19 mouse cellular contexts compared by ENCODE assay signal in the genomic region with DNA sequence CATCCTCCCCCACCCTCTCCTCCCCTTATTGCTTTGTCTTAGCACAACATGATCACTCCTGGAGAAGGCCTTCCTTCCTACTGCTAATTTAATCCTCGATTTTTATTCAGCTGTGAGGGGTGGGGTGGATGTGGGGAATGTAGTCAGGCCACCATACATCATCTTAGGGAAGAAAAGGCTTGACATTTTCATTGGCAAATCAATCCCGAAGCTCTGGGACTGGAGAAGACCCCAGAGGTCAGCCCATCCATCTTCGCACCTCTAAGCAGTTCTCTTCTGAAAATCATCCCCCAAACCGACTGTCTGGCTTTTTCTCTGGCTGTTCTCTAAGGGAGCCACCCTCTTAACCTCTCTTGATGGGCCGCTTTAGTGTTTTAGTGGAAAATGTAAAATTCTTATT. TPM values are rescaled to one million over a fixed set of nuclear protein-coding genes. Genes with fewer than 3 reads are reported as not detected.
DNase-seq lines count a peak whose midpoint lies in the region; ATAC-seq lines count a peak whose summit lies in the region.
"Had no signal": no experiment of that assay in that cellular context is flagged by ENCODE, and none has a peak within 500 bp of the region (broad histone marks: within the 10 kb centered on the region; RNA-seq: fewer than 3 reads in every experiment).

No protein-coding gene starts in this region.

- ATAC-seq in kidney, embryonic 14.5 days (ENCODE audit: low FRiP score, low TSS enrichment), result peak; percentile 77; the same call in 1 of the 2 replicates
- no peak for ATAC-seq in neural tube, embryonic 11.5 days (ENCODE audit: insufficient read depth, low FRiP score, low TSS enrichment)
- no peak for ATAC-seq in neural tube, embryonic 15.5 days (ENCODE audit: low FRiP score)
- ATAC-seq in hindbrain, embryonic 13.5 days (ENCODE audit: low FRiP score), result peak; percentile 54
- no peak for ATAC-seq in liver, embryonic 12.5 days
- ATAC-seq: forebrain, embryonic 15.5 days; intestine, postnatal 0 days; midbrain, embryonic 15.5 days had no signal

- H3K27ac ChIP-seq in kidney, embryonic 14.5 days (ENCODE audit: low read depth, low read length), result no peak overlapping the region
- peak overlapping the region; percentile 15 for H3K27ac ChIP-seq in neural tube, embryonic 11.5 days (ENCODE audit: low read depth, low read length)
- H3K27ac ChIP-seq in neural tube, embryonic 15.5 days (replicated peaks), result no peak overlapping the region
- H3K27ac ChIP-seq in hindbrain, embryonic 13.5 days, result peak overlapping the region; percentile 70
- H3K27ac ChIP-seq in liver, embryonic 12.5 days, result no peak overlapping the region
- H3K27ac ChIP-seq: forebrain, embryonic 15.5 days; limb, embryonic 10.5 days; midbrain, embryonic 15.5 days had no signal

- no peaks in the 10 kb centered on the region for H3K4me1 ChIP-seq in kidney, embryonic 14.5 days (ENCODE audit: control insufficient read depth, insufficient read depth, low read length)
- no peaks in the 10 kb centered on the region; the same call in 1 of the 2 replicates for H3K4me1 ChIP-seq in neural tube, embryonic 11.5 days (ENCODE audit: control insufficient read depth, insufficient read depth, low read length)
- no peaks in the 10 kb centered on the region for H3K4me1 ChIP-seq in neural tube, embryonic 15.5 days
- peaks cover 18% of the 10 kb centered on the region for H3K4me1 ChIP-seq in hindbrain, embryonic 13.5 days (replicated peaks)
- no peaks in the 10 kb centered on the region for H3K4me1 ChIP-seq in liver, embryonic 12.5 days
- H3K4me1 ChIP-seq: midbrain, embryonic 15.5 days had no signal

- H3K9ac ChIP-seq in kidney, embryonic 14.5 days (ENCODE audit: low read depth, low read length), result no peak overlapping the region
- no peak overlapping the region for H3K9ac ChIP-seq in neural tube, embryonic 11.5 days (ENCODE audit: low read length)
- H3K9ac ChIP-seq in neural tube, embryonic 15.5 days (replicated peaks), result no peak overlapping the region
- H3K9ac ChIP-seq in hindbrain, embryonic 13.5 days, result no peak overlapping the region
- no peak overlapping the region for H3K9ac ChIP-seq in liver, embryonic 12.5 days
- H3K9ac ChIP-seq: forebrain, embryonic 15.5 days; midbrain, embryonic 15.5 days had no signal

- H3K36me3 ChIP-seq in kidney, embryonic 14.5 days (ENCODE audit: control insufficient read depth, insufficient read depth, low read length), result no peaks in the 10 kb centered on the region
- H3K36me3 ChIP-seq in neural tube, embryonic 11.5 days (ENCODE audit: control insufficient read depth, insufficient read depth, low read length), result no peaks in the 10 kb centered on the region
- no peaks in the 10 kb centered on the region for H3K36me3 ChIP-seq in neural tube, embryonic 15.5 days
- no peaks in the 10 kb centered on the region for H3K36me3 ChIP-seq in hindbrain, embryonic 13.5 days
- no peaks in the 10 kb centered on the region for H3K36me3 ChIP-seq in liver, embryonic 12.5 days
- H3K36me3 ChIP-seq: forebrain, embryonic 15.5 days; limb, embryonic 10.5 days; midbrain, embryonic 15.5 days had no signal

- H3K4me3 ChIP-seq in kidney, embryonic 14.5 days (ENCODE audit: low read length), result no peak overlapping the region
- no peak overlapping the region for H3K4me3 ChIP-seq in neural tube, embryonic 11.5 days (ENCODE audit: low read depth, low read length)
- H3K4me3 ChIP-seq in neural tube, embryonic 15.5 days (replicated peaks), result no peak overlapping the region
- no peak overlapping the region for H3K4me3 ChIP-seq in hindbrain, embryonic 13.5 days
- H3K4me3 ChIP-seq in liver, embryonic 12.5 days, result no peak overlapping the region
- H3K4me3 ChIP-seq: forebrain, embryonic 15.5 days; limb, embryonic 10.5 days; midbrain, embryonic 15.5 days; myocyte had no signal

- no peaks in the 10 kb centered on the region for H3K9me3 ChIP-seq in kidney, embryonic 14.5 days (ENCODE audit: control insufficient read depth, low read length)
- no peaks in the 10 kb centered on the region for H3K9me3 ChIP-seq in neural tube, embryonic 11.5 days (ENCODE audit: control insufficient read depth, low read length)
- no peaks in the 10 kb centered on the region for H3K9me3 ChIP-seq in neural tube, embryonic 15.5 days (replicated peaks)
- no peaks in the 10 kb centered on the region for H3K9me3 ChIP-seq in hindbrain, embryonic 13.5 days
- no peaks in the 10 kb centered on the region for H3K9me3 ChIP-seq in liver, embryonic 12.5 days (replicated peaks)
- H3K9me3 ChIP-seq: forebrain, embryonic 15.5 days; limb, embryonic 10.5 days; midbrain, embryonic 15.5 days had no signal

- WGBS in kidney, embryonic 14.5 days, result 16% methylated on average over 5 of the region's 5 CpGs
- WGBS in neural tube, embryonic 11.5 days, result 33% methylated on average over 5 of the region's 5 CpGs
- 23% methylated on average over 5 of the region's 5 CpGs for WGBS in neural tube, embryonic 15.5 days
- 29% methylated on average over 5 of the region's 5 CpGs for WGBS in hindbrain, embryonic 13.5 days
- WGBS in liver, embryonic 12.5 days (ENCODE audit: insufficient replicate concordance), result 66% methylated on average over 5 of the region's 5 CpGs

- no peak overlapping the region for H3K4me2 ChIP-seq in kidney, embryonic 14.5 days (replicated peaks; ENCODE audit: low read depth, low read length)
- no peak overlapping the region for H3K4me2 ChIP-seq in neural tube, embryonic 11.5 days (ENCODE audit: low read depth)
- no peak overlapping the region for H3K4me2 ChIP-seq in neural tube, embryonic 15.5 days
- H3K4me2 ChIP-seq in hindbrain, embryonic 13.5 days, result no peak overlapping the region
- no peak overlapping the region for H3K4me2 ChIP-seq in liver, embryonic 12.5 days
- H3K4me2 ChIP-seq: forebrain, embryonic 15.5 days; midbrain, embryonic 15.5 days had no signal

- DNase-seq in kidney, adult 11 months, result no peak
- DNase-seq in neural tube, embryonic 11.5 days (ENCODE audit: low spot score), result peak; percentile 40
- DNase-seq in adrenal gland, adult 8-10 months, result no peak
- DNase-seq: cerebellum, adult 8-10 months; gastrocnemius, postnatal 14 days; layer of hippocampus, adult 9-11 months; lung, adult 18-20 months; lung, postnatal 14 days; right cerebral cortex, adult 18-20 months; thymus, postnatal 36 days had no signal

- no peaks in the 10 kb centered on the region; the same call in 1 of the 2 replicates for H3K27me3 ChIP-seq in kidney, embryonic 14.5 days (ENCODE audit: control insufficient read depth, insufficient read depth, low read length)
- H3K27me3 ChIP-seq in neural tube, embryonic 11.5 days (ENCODE audit: control insufficient read depth, insufficient read depth, low read length), result no peaks in the 10 kb centered on the region
- no peaks in the 10 kb centered on the region for H3K27me3 ChIP-seq in neural tube, embryonic 15.5 days (replicated peaks)
- no peaks in the 10 kb centered on the region for H3K27me3 ChIP-seq in hindbrain, embryonic 13.5 days
- no peaks in the 10 kb centered on the region for H3K27me3 ChIP-seq in liver, embryonic 12.5 days (replicated peaks)
- H3K27me3 ChIP-seq: forebrain, embryonic 15.5 days; midbrain, embryonic 15.5 days had no signal

RNA-seq across cellular contexts. Expression of a gene that starts 32.9 kb away (rescaled TPM):
- 30.0 and 45.7 TPM in 2 replicates for polyA plus RNA-seq in kidney, embryonic 14.5 days (2014; fragmentation: Nextera tagmentation; extraction: Ambion mirVana)
- polyA plus RNA-seq in neural tube, embryonic 11.5 days (2014; fragmentation: Nextera tagmentation; extraction: Ambion mirVana), result 64.9 and 65.6 TPM in 2 replicates
- polyA plus RNA-seq in neural tube, embryonic 15.5 days (2015; fragmentation: Nextera tagmentation; extraction: Ambion mirVana), result 72.3 and 79.0 TPM in 2 replicates
- polyA plus RNA-seq in hindbrain, embryonic 13.5 days (2015; fragmentation: Nextera tagmentation; extraction: Ambion mirVana), result 63.0 and 72.2 TPM in 2 replicates
- 60.9 and 64.8 TPM in 2 replicates for polyA plus RNA-seq in liver, embryonic 12.5 days (2016; fragmentation: Nextera tagmentation; extraction: Ambion mirVana)
- total RNA-seq in adrenal gland, adult 8-10 months (2022), result 100 to 1,000 TPM in 1 of 4 experiments, 10 to 100 TPM in 3; 66.2 to 126 (median 84.4) TPM

Comparison
In these comparisons a context has a peak if more than half of its experiments do, and no peak if none do; other contexts are left out.
1. H3K27ac ChIP-seq: peak in neural tube, embryonic 11.5 days (single experiment) and hindbrain, embryonic 13.5 days (single experiment); none in kidney, embryonic 14.5 days (single experiment), neural tube, embryonic 15.5 days (single experiment) and liver, embryonic 12.5 days (single experiment).
2. ATAC-seq: peak in kidney, embryonic 14.5 days (single experiment) and hindbrain, embryonic 13.5 days (single experiment); none in neural tube, embryonic 11.5 days (single experiment), neural tube, embryonic 15.5 days (single experiment) and liver, embryonic 12.5 days (single experiment).